Comparison of ENCODE assay signal across 8 mouse cellular contexts in the genomic region with DNA sequence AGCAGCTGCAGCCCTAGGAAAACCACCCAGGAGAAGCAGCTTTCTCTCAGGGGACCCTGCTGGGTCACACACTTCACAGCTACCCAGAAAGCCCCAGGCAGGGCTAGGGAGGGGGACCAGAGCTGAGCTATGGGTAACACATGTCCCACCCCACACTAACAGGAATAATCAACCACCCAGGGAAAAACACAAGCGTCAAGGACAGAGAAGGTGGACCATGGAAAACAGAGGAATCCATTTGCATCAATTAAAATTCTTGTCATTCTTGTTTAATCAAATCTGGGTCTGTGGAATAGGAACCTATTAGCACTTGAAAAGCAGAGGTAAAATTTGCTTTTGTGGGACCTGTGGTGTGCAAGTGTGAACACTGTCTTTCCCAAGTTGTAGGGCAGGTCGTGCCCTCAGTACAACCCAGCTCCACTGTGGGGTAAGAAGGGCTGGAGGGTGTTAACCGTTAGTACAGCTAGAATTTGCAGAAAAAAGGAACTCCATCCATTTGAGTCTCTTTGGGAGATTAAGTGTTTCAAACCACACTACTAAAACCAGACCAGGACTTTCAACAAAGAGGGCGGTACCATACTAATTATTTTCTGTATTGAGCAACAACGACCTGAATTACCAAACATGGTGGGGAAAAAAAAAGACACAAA. TPM values are rescaled to one million over a fixed set of nuclear protein-coding genes. Genes with fewer than 3 reads are reported as not detected.
DNase-seq lines count a peak whose midpoint lies in the region; ATAC-seq lines count a peak whose summit lies in the region.

No protein-coding gene starts in this region.

- no peak overlapping the region for H3K4me3 ChIP-seq in heart, embryonic 10.5 days
- peak overlapping the region; percentile 28 for H3K4me3 ChIP-seq in embryonic facial prominence, embryonic 10.5 days
- 0 out of 2 replicates have a peak overlapping the region, but pooled peaks have one; percentile 2 for H3K4me3 ChIP-seq in midbrain, embryonic 12.5 days

- H3K9me3 ChIP-seq in heart, embryonic 10.5 days, result no peaks in the 10 kb centered on the region
- H3K9me3 ChIP-seq in embryonic facial prominence, embryonic 10.5 days, result no peaks in the 10 kb centered on the region
- H3K9me3 ChIP-seq in midbrain, embryonic 12.5 days, result no peaks in the 10 kb centered on the region

- H3K4me1 ChIP-seq in heart, embryonic 10.5 days, result peaks cover 7% of the 10 kb centered on the region
- peaks cover 23% of the 10 kb centered on the region for H3K4me1 ChIP-seq in embryonic facial prominence, embryonic 10.5 days
- peaks cover 31% of the 10 kb centered on the region for H3K4me1 ChIP-seq in midbrain, embryonic 12.5 days

- 43% methylated on average over 5 of the region's 5 CpGs for WGBS in heart, embryonic 10.5 days
- WGBS in embryonic facial prominence, embryonic 10.5 days, result 40% methylated on average over 5 of the region's 5 CpGs
- WGBS in midbrain, embryonic 12.5 days, result 38% methylated on average over 5 of the region's 5 CpGs

- intact Hi-C loops in left cerebral cortex, postnatal 25 days (cut with DNase I), result no loop called here

- H3K4me2 ChIP-seq in midbrain, embryonic 12.5 days (replicated peaks), result peak overlapping the region; percentile 29

- H3K36me3 ChIP-seq in heart, embryonic 10.5 days, result no peaks in the 10 kb centered on the region
- H3K36me3 ChIP-seq in embryonic facial prominence, embryonic 10.5 days (replicated peaks), result no peaks in the 10 kb centered on the region
- no peaks in the 10 kb centered on the region for H3K36me3 ChIP-seq in midbrain, embryonic 12.5 days

- H3K9ac ChIP-seq in midbrain, embryonic 12.5 days (replicated peaks), result no peak overlapping the region; the same call in 1 of the 2 replicates

- DNase-seq in heart, embryonic 10.5 days (ENCODE audit: low spot score), result no peak
- no peak for DNase-seq in heart, adult 18-20 months
- peak; percentile 30 for DNase-seq in embryonic facial prominence, embryonic 10.5 days (ENCODE audit: low spot score)
- DNase-seq in kidney, adult 11 months, result peak; percentile 73
- DNase-seq in cerebellum, adult 11 months, result no peak
- DNase-seq in right cerebral cortex, adult 18-20 months, result no peak
- no peak for DNase-seq in left cerebral cortex, postnatal 25 days (ENCODE audit: low spot score in 2 of 2)

- H3K27ac ChIP-seq in heart, embryonic 10.5 days, result 0 out of 2 replicates have a peak overlapping the region, but pooled peaks have one; percentile 17
- peak overlapping the region; percentile 82 for H3K27ac ChIP-seq in embryonic facial prominence, embryonic 10.5 days (replicated peaks)
- peak overlapping the region; percentile 75 for H3K27ac ChIP-seq in midbrain, embryonic 12.5 days (replicated peaks)

- peaks cover 6% of the 10 kb centered on the region for H3K27me3 ChIP-seq in heart, embryonic 10.5 days (ENCODE audit: insufficient read depth, poor library complexity, severe bottlenecking)
- no peaks in the 10 kb centered on the region; the same call in 1 of the 2 replicates for H3K27me3 ChIP-seq in embryonic facial prominence, embryonic 10.5 days (replicated peaks; ENCODE audit: low read depth, poor library complexity, severe bottlenecking)
- H3K27me3 ChIP-seq in midbrain, embryonic 12.5 days, result peaks cover 9% of the 10 kb centered on the region; the same call in 1 of the 2 replicates

- peak; percentile 60 for ATAC-seq in midbrain, embryonic 12.5 days (ENCODE audit: low FRiP score, low read depth)

RNA-seq across cellular contexts. Expression of a gene that starts 3.4 kb away (rescaled TPM):
- polyA plus RNA-seq in heart, embryonic 10.5 days (2016; fragmentation: Nextera tagmentation; extraction: Ambion mirVana), result 3.8 and 4.3 TPM in 2 replicates
- 1 to 10 TPM in 1 of 2 experiments, under 1 TPM in 1; 0.80 to 1.4 TPM for total RNA-seq in heart, adult 18-20 months (2021)
- 7.2 and 10.1 TPM in 2 replicates for polyA plus RNA-seq in embryonic facial prominence, embryonic 10.5 days (2016; fragmentation: Nextera tagmentation; extraction: Ambion mirVana)
- polyA plus RNA-seq in midbrain, embryonic 12.5 days (2016; fragmentation: Nextera tagmentation; extraction: Ambion mirVana), result 11.1 and 13.2 TPM in 2 replicates
- total RNA-seq in left cerebral cortex, postnatal 25 days (2021), result 10 to 100 TPM; 11.7 to 14.7 TPM

RNA-seq across cellular contexts. Expression of a gene that starts 12.7 kb away (rescaled TPM):
- 4.6 and 6.1 TPM in 2 replicates for polyA plus RNA-seq in heart, embryonic 10.5 days (2016; fragmentation: Nextera tagmentation; extraction: Ambion mirVana)
- 10 to 100 TPM; 10.3 to 11.4 TPM for total RNA-seq in heart, adult 18-20 months (2021)
- polyA plus RNA-seq in embryonic facial prominence, embryonic 10.5 days (2016; fragmentation: Nextera tagmentation; extraction: Ambion mirVana), result 5.6 and 6.1 TPM in 2 replicates
- polyA plus RNA-seq in midbrain, embryonic 12.5 days (2016; fragmentation: Nextera tagmentation; extraction: Ambion mirVana), result 3.9 and 5.1 TPM in 2 replicates
- 10 to 100 TPM; 11.2 to 11.5 TPM for total RNA-seq in left cerebral cortex, postnatal 25 days (2021)

RNA-seq across cellular contexts. Expression of a gene that starts 51.6 kb away (rescaled TPM):
- polyA plus RNA-seq in heart, embryonic 10.5 days (2016; fragmentation: Nextera tagmentation; extraction: Ambion mirVana), result 83.6 and 94.5 TPM in 2 replicates
- total RNA-seq in heart, adult 18-20 months (2021), result 10 to 100 TPM; 26.9 to 29.5 TPM
- polyA plus RNA-seq in embryonic facial prominence, embryonic 10.5 days (2016; fragmentation: Nextera tagmentation; extraction: Ambion mirVana), result 86.9 and 91.3 TPM in 2 replicates
- polyA plus RNA-seq in midbrain, embryonic 12.5 days (2016; fragmentation: Nextera tagmentation; extraction: Ambion mirVana), result 58.5 and 72.6 TPM in 2 replicates
- 100 to 1,000 TPM; 115 to 118 TPM for total RNA-seq in left cerebral cortex, postnatal 25 days (2021)

RNA-seq across cellular contexts. Expression of a gene that starts 51.7 kb away (rescaled TPM):
- 3.9 and 4.1 TPM in 2 replicates for polyA plus RNA-seq in heart, embryonic 10.5 days (2016; fragmentation: Nextera tagmentation; extraction: Ambion mirVana)
- 1 to 10 TPM; 5.1 to 6.0 TPM for total RNA-seq in heart, adult 18-20 months (2021)
- polyA plus RNA-seq in embryonic facial prominence, embryonic 10.5 days (2016; fragmentation: Nextera tagmentation; extraction: Ambion mirVana), result 6.2 and 6.5 TPM in 2 replicates
- polyA plus RNA-seq in midbrain, embryonic 12.5 days (2016; fragmentation: Nextera tagmentation; extraction: Ambion mirVana), result 7.5 and 8.4 TPM in 2 replicates
- 10 to 100 TPM; 45.8 to 47.8 TPM for total RNA-seq in left cerebral cortex, postnatal 25 days (2021)

Comparison
In these comparisons a context has a peak if more than half of its experiments do, and no peak if none do; other contexts are left out.
1. DNase-seq: peak in embryonic facial prominence, embryonic 10.5 days (single experiment) and kidney, adult 11 months (single experiment); none in heart, embryonic 10.5 days (single experiment), heart, adult 18-20 months (0 of 2), cerebellum, adult 11 months (single experiment), right cerebral cortex, adult 18-20 months (single experiment) and left cerebral cortex, postnatal 25 days (0 of 2).
2. H3K27ac ChIP-seq: peak in every context shown above with its lines; median percentile 82 in embryonic facial prominence, embryonic 10.5 days; 75 in midbrain, embryonic 12.5 days; 17 in heart, embryonic 10.5 days.